Mouse (Mus musculus): ENCODE results near the gene Vhl.

Gene Vhl

DNA sequence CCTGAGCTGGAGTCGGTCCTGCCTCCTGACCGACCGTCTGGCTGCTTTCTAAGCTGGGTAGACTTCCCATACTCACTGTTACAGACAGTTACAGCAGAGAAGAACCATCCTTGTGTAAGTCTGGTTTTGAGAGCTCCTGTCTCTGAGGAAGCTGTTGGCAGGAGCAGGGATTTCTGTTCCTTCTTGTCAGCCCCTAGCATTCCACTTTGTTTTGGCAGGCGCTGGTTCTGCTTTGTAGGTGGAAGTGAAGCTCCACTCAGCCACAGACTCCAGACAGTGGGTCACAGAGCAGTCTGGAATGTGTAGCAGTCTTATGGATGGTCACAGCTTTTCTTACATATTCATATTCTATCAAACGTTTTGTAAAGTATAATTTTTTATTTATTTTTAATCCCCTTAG lies 6.6 kb downstream of the Vhl start:
- DNase-seq, result peak; percentile 94

GRCm38 (mm10) chr6:113632863-113633262 lies 9.1 kb downstream of the Vhl start:
- DNase-seq, result peak; percentile 87

DNA sequence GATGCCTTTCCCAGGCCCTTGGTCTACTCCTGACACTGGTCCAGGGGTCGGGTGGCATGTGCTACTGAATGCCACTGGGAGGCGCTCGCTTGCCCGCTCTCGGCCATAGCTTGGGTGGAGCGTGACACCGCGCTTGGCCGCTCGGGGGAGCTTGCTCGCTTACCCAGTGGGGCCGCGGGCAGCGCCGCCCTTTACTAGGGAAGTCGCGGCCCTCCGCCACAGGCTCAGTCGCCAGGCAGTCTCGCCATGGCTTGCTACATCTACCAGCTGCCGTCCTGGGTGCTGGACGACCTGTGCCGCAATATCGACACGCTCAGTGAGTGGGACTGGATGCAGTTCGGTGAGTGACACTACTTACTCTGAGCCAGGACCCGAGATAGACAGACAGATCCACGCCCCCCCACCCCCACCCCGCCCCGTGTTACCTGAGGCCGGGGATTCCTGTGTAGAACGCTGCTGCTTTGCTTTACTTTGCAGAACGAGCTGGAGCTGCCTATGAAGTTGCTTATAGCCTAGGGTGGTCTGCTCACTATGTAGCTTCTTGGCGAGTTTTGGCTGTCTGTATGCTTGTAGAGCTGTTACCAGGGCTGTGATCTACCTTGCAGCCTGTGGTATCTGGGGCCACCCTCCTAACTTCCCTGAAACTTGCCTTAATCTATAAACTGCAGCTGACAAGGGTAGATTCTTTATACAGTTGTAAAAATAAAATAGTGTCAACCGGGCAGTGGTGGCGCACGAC lies 14.7 kb downstream of the Vhl start, which contains the start of gene Irak2:
Gene Irak2 (plus strand): TSS at position 166 of the 739 bp plus-strand sequence.
- peak; percentile 100 for DNase-seq

DNA sequence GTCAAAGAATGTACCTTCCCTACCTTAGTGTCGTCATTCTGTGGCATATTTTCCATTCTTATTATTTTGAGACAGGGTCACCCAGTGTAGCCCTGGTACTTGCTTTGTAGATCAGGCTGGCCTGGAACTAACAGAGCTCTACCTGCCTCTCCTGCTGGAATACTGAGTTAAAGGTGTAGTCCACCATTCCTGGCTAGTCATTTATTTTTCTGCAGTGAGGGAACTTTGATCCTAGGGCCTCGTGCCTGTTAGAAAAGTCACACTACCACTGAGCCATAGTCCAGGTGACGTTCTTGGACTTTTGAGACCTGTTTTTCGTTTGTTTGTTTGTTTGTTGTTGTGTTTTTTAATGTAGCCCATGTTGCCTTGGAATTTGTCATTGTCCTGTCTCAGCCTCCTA lies 15.4 kb downstream of the Vhl start:
- peak; percentile 84 for DNase-seq

GRCm38 (mm10) chr6:113642605-113643004 lies 18.8 kb downstream of the Vhl start:
- peak; percentile 93 for DNase-seq

DNA sequence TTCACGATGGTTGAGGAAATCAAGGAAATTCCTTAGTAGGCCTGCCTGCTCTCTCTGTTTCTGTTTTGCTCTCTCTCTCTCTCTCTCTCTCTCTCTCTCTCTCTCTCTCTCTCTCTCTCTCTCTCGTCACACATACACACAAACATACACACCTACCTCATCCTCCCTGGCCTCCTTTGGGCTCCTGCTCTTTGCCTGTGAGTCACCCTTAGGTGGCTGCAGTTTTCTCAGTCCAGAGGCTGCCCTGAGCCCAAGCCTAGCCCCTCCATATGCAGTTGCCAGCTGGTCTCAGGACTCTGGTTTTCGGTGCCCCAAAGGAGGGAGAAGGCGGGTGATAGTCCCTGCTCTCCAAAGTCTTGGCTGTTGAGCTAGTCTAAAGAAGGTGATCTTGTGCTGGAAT lies 19.3 kb downstream of the Vhl start:
- peak; percentile 90 for DNase-seq

- no peak for DNase-seq
These were observed 20.2 kb downstream of the Vhl start for GRCm38 (mm10) chr6:113643967-113644366.

GRCm38 (mm10) chr6:113644808-113645207 lies 21.0 kb downstream of the Vhl start:
- DNase-seq, result peak; percentile 99

- DNase-seq, result no peak
These were observed 25.8 kb downstream of the Vhl start for GRCm38 (mm10) chr6:113649346-113650196.

DNA sequence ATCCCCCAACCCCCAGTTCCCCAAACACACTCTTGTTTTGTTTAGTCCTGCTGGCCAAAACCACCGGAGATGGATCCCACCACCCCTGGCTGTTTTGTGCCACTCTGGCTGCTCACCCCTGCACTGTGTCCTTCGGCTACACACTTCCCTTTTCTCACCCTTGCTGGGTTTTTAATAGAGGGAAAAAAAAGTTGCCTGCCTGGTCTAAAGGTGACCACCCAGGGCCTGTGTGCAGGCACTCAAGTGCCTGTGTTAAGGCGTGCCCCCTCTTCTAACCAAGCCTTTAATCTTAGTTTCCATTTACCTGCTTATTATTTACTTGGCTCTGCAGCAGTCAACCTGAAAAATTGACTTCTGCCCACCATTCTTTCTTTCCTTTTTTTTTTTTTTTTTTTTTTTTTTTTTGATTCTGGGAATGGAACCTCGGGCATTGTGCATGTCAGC lies 26.5 kb downstream of the Vhl start:
- DNase-seq, result peak; percentile 90

- peak; percentile 88 for DNase-seq
These were observed 27.9 kb downstream of the Vhl start for GRCm38 (mm10) chr6:113651626-113652025.

DNA sequence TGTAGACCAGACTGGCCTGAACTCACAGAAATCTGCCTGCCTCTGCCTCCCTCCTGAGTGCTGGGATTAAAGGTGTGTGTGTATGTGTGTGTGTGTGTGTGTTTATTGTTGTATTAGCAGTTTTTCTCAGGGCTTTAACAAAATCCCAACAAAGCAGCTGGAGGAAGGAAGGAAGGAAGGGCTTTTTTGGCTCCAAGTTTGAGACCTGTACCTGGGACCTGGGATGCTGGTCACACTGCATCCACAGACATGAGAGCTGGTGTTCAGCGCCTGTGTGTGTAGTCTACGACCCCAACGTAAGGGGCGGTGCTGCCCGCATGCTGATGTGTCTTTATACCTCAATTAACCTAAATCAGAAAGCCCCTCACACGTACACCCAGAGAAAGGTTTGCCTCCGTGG lies 29.8 kb downstream of the Vhl start:
- DNase-seq, result peak; percentile 91

GRCm38 (mm10) chr6:113654102-113654501 lies 30.3 kb downstream of the Vhl start:
- DNase-seq, result peak; percentile 96

DNA sequence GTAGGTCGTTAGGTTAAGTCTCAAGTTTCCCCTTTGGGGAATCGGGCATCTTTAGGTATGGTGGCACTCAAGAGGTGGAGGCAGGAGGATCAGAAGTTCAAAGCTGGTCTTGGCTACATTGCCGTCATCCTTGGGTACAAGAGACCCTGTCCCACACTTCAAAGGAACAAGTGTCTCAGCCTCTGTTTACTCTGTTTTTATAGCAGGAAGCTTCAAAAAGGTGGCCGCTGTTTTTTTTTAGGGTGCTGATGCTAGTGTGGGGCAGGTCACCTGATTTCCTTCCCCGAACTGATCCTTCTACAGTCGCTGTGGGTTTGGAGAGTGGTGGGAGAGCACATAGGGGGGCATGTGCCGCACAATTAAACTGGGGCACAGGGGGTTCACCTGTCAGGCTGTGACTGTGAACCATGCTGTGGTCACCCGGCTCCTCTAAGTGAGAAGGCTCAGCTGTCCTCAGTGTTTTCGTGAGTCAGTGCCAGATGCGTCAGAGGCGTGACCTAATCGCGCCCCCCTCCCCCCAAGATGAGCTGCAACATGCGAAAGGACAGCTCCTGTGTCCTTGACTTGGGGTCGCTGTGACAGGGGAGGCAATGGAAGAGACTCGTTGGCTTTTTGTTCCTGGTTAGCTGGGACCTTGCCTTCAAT lies 31.1 kb downstream of the Vhl start:
- DNase-seq, result peak; percentile 90

GRCm38 (mm10) chr6:113655475-113655874 lies 31.7 kb downstream of the Vhl start:
- peak; percentile 86 for DNase-seq

DNA sequence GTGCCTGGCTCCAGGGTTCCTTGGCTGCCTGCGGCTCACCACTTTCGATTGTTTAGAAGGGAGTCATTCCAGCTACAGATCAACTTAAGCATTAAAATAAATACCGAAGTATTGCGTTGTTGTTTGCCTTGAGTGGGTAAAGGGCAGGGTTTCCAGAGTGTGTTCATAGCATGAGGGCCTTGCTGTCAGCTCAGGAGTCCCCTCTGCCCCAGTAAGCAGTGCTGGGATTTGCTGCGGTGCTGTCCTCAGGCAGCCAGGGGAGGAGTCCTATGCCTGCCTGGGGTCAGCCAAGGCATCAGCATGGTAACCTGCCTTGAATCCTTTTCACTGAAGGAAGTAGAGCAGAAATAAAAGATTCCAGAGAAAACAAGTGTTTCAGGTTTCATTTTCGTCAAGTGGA lies 33.1 kb downstream of the Vhl start:
- DNase-seq, result peak; percentile 91

DNA sequence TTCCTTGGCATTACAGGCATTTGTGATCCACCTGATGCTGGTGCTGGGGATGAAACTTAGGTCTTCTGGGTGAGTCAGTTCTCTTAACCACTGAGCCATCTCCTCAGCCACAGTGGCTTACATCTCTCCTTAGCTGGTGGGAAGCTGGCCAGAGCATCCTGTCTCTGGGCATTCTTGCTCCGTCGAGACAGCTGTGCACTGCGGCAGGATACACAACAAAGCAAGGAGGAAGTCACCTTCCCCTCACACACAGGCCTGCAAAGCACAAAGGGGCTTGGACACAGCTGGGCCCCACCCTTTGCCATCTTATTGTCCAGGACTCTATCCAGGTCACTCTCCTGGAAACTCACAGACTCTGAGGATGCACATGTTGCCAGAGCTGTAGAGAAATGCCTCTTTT lies 34.5 kb downstream of the Vhl start:
- DNase-seq, result peak; percentile 97

- peak; percentile 84 for DNase-seq
These were observed 36.1 kb downstream of the Vhl start for GRCm38 (mm10) chr6:113659648-113660491.

DNA sequence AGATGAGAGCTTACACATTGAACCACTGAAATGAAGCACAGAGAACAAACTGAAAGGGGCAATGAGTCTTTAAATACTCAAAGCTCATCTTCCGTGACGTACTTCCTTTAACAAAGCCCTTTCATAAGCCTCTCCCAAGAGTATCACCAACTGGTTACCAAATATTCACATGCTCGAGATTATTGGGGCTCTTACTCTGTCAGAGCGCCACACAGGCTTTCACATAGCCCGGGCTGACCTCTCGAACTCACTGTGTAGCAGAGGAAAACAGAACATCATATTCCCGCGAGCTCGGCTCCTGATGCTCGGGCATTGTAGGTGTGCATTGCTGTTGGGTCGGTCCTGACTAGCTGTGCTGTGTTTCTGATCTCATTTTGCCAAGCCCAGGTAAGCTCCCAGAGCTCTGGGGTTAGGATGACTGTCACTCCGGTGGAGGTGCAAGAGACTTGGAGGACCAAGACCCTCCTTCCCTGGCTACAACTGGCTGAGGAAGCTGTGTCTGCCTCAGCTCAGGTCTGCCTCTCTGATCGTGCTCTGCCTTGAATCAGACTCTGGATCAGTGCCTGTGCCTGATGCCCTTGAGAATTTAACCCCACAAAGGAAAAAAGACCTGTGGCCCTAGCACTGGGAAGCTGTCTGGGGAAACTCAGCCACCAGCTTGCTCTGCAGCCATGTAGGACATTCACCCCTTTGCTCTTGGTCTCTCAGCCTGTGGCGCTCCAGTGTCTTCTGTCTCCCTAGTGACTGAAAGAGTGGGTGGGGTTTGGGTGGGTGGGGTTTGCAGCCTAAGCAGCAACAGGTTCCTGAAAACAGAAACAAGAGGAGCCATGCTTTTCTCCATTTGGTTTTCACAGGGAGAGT lies 37.0 kb downstream of the Vhl start:
- DNase-seq, result peak; percentile 93

DNA sequence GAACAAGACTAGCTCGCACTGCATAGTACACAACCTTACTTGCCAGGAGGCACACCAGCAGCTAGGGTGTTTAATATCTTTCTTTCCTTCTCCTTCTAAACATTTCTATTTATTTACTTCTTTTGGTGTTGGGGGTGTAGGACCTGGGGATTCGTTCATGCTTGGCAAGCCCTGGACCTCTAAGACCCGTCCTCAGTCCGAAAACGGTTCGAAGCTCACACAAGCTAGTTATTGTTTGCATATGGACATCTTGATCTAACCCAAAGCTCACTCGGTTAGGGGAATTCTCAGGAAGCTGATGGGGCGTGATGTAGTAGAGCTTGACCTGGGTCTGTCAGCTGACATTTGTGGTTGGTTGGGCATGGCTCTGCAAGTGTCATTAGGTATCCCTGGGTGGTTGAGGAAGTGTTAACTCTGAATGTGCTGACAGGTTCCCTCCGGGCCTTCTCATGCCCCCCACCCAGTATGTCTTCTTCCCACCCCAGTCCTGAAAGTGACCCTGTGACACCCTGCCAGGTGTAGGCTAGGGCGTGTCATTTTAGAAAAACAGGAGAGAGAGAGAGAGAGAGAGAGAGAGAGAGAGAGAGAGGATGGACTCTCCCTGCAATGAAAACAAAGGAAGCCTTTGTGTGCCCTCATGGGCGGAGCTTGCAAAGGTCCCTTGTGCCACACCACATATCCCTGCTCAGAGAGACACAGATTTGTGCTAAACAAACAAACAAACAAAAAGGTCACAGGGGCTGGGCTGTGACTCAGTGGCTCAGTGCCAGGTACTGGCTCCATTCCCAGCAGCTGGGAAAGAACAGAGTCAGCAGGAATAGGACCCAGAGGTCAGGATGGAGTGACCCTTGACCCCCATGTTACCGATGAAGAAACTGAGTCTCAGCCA lies 37.8 kb downstream of the Vhl start:
- peak; percentile 94 for DNase-seq

Data from heart, adult 11 months (tissue).